Mouse (Mus musculus) olfactory bulb, adult 2 months (tissue): ENCODE results near the gene Abi3.

ENCODE experiments used
- CTCF ChIP-seq: fragments of 200-500 bp; IDR thresholded peaks from 2 replicates; pipeline ENCODE4 v1.5.1; 2012; ENCODE audit warnings: low read depth, mild to moderate bottlenecking, low read length, moderate library complexity; ENCODE audit not compliant: insufficient read depth
- POLR2A ChIP-seq: fragments of 200-500 bp; IDR thresholded peaks from 2 replicates; pipeline ENCODE4 v1.6.1; 2012; ENCODE audit warnings: mild to moderate bottlenecking, low read depth, low read length, moderate library complexity; ENCODE audit not compliant: insufficient read depth

GRCm38 (mm10) chr11:95842074-95842681 is at the start of gene Abi3:
- no peak for TF ChIP-seq CTCF
- no peak for TF ChIP-seq POLR2A
